Mouse (Mus musculus) urinary bladder, postnatal 4 days (tissue): ENCODE measurements around the gene Pim1.
A peak's percentile ranks its signal among the peaks of the same experiment; 100 is the strongest.
"Not testable (repeated sequence)": the region's sequence is repeated elsewhere in the genome, so short reads cannot be mapped to it uniquely, and the experiment has no call there.

ENCODE experiments used
- DNase-seq, 2 experiments: peaks; one replicate each; pipeline ENCODE4 v3.0.0; 2021 to 2022; ENCODE audit warnings: low spot score in 2 of 2

Gene Pim1

GRCm38 (mm10) chr17:29490713-29491581, at the start of gene Pim1:
Pim1 (plus strand) TSS chr17:29490753.
- DNase-seq, result no peak

GRCm38 (mm10) chr17:29441562-29441961, 49.0 kb upstream of the Pim1 start:
- DNase-seq, result no peak

GRCm38 (mm10) chr17:29442131-29442557, 48.4 kb upstream of the Pim1 start:
- no peak for DNase-seq

- DNase-seq, result no peak
Measured at GRCm38 (mm10) chr17:29443724-29444123, 46.8 kb upstream of the Pim1 start.

- no peak for DNase-seq
Measured at GRCm38 (mm10) chr17:29445072-29445471, 45.5 kb upstream of the Pim1 start.

DNA sequence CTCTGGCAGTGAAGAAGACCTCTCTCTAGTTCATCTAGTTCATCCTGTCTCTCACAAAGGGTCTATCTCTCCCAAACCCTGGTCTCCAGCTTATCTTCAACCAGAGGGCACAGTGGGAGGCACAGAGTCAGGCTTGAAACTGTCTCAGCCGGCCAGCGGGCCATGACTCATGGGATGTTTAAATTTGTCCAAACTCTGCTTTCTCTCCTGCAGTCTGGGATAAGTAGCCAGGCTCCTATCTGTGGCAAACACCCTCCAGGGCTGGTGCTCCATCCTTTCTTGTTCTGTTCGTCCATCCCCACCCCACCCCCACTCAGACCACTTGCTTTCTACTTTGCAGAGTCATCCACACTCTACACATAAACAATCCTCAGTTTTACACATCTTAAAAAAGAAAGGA, 43.2 kb upstream of the Pim1 start:
- DNase-seq, result no peak

GRCm38 (mm10) chr17:29448055-29448454, 42.5 kb upstream of the Pim1 start:
- DNase-seq, result no peak

GRCm38 (mm10) chr17:29448561-29448960, 42.0 kb upstream of the Pim1 start:
- no peak for DNase-seq

DNA sequence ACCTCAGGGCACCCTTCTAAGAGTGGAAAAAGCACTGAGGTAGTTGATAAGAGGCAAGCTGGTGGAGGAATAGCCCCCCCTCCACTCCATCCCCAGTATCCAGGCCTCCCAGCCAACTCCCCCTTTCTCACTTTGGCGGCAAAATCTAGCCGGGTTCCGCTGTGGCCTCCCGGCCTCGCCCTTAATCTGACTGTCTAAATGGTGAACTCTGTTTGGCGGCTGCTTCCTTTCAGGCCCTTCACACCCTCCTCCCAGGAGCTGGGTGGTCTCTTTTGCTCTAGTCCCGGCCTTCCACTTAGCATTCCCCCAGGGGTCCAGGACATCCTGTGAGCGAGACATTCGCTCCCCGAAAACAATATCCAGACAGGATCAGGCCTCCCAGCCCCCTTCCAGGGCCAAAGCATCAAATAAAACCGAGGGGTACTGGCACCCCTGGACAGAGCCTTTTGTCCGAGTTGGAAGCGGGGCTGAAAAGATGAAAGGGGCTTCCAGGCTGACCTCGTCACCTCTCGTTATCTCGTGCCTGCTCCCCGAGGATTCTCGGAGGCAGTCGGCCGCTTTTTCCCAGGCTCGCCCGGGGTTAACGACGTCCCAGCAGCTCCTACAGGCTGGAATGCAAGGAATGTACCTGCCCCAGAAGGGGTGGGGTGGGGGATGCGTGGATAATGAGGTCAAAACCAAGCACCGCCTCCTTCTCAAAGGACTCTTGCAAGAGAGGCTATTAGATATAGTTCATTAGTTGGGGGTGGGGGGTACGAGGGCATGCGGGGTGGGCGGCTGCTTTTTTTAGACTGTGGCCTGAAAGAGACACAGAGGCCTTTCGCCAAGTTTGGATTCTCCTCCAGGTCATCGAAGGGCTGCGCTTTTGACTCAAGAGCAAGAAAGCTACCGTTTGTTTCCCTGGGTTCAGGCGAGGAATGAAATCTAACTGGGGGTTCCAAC, 39.4 kb upstream of the Pim1 start:
- peak in 1 of 2 experiments; percentile 56 for DNase-seq

- DNase-seq, result no peak
Measured at GRCm38 (mm10) chr17:29451841-29452210, 38.7 kb upstream of the Pim1 start.

- not testable (repeated sequence) for DNase-seq
Measured at GRCm38 (mm10) chr17:29454119-29454518, 36.4 kb upstream of the Pim1 start.

GRCm38 (mm10) chr17:29455411-29456120, 35.0 kb upstream of the Pim1 start:
- DNase-seq, result no peak

- no peak for DNase-seq
Measured at GRCm38 (mm10) chr17:29456476-29456875, 34.1 kb upstream of the Pim1 start.

- DNase-seq, result no peak
Measured at GRCm38 (mm10) chr17:29456926-29457325, 33.6 kb upstream of the Pim1 start.

DNA sequence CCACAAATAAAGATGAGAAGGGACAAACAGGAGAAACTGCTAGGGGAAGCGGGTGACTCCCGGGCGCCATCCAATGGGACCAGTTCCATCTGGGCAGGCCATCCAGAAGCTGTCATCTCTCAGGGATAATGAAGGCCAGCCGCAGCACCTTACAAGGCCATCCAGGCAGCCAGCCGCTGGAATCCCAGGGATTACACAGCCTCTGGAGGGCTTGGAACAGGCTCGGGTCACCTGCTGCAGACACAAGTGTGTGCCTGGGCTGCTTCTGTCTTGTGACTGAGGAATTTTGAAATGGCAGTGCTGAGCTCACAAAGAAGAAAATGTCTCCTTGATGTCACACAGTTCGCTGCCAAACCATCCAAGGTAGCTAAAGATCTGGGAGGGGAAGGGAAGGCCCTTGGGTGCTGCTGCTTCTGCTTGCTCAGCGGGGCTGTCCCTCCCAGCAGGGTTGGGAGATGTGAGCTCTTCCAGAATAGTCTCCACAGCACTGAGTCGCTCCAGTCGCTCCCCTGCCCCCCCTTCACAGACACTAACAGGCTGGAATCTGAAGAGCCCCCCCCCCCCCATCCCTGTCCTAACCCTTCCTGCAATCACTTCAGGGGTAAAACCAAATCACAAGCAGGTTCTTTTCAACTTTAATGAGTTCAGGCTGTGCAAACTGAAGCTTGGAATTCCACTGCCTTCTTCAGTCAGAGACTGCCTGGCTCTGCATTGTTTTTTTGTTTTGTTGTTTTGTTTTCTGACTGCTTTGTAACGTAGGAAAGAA, 32.6 kb upstream of the Pim1 start:
- DNase-seq, result peak in 1 of 2 experiments; percentile 35

DNA sequence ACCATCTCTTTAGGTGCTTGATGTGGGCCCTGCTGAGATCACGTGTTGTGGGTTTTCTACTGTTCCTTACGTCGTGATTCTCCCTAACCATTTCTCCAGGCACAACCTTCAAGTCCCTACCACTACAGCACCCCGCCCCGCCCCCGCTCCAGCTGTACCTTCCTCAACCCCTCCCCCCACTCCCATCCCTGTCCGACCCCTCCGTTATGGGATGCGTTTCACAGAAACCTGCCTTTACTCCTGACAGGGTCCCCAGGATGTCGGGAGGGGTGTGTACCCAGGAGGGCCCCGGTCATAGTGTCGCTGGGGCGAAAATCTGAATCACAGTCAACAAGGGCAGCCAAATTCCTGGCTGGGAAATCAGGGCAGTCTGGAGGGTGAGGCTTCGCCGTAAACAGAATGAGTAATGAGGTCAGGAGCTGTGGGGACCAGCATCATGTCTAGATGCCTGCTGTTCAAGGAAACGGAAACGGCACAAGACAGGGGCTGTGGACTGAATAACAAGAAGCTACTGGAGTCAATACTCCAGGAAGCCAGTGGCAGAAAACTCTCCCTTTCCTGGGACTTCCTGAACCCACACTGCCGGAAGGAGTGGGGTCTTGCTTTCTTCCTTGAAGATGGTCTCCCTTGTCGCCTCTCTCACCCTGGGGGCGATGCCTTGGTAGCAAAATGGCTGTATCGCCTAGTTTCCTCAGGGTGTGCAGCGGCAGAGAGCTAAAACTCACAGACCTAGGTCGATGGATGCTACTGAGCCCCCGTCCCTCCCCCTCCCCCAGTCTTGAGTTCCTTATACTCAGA, 31.0 kb upstream of the Pim1 start:
- peak in 1 of 2 experiments; percentile 50 for DNase-seq

- no peak for DNase-seq
Measured at GRCm38 (mm10) chr17:29460119-29460505, 30.4 kb upstream of the Pim1 start.

GRCm38 (mm10) chr17:29463627-29464026, 26.9 kb upstream of the Pim1 start:
- DNase-seq, result no peak

GRCm38 (mm10) chr17:29464068-29464467, 26.5 kb upstream of the Pim1 start:
- peak in 1 of 2 experiments; percentile 30 for DNase-seq

GRCm38 (mm10) chr17:29464519-29465140, 25.9 kb upstream of the Pim1 start:
- DNase-seq, result no peak
